Mouse (Mus musculus) kidney, postnatal 0 days (tissue): ENCODE data around the gene Crybb1. TPM values are rescaled to one million over a fixed set of nuclear protein-coding genes. Genes with fewer than 3 reads are reported as not detected.
A peak's percentile ranks its signal among the peaks of the same experiment; 100 is the strongest.

Source experiments
- ATAC-seq: fragments of 200-750 bp; cut with Nextera tagmentation; replicated peaks from 2 replicates; pipeline ENCODE4 v1.8.0; 2017; ENCODE audit warnings: low read depth, moderate number of reproducible peaks, moderate TSS enrichment, moderate library complexity; ENCODE audit not compliant: low FRiP score
- DNase-seq: peaks from one replicate; pipeline ENCODE4 v3.0.0-alpha.2; 2016; ENCODE audit warnings: low spot score
- H3K27ac ChIP-seq: fragments of 300-500 bp; sonication (generic); 2 replicates; pipeline ENCODE4 v1.5.1; 2014; ENCODE audit warnings: mild to moderate bottlenecking
- H3K27me3 ChIP-seq: fragments of 300-500 bp; sonication (generic); 2 replicates; pipeline ENCODE4 v1.6.1; 2014; ENCODE audit warnings: low read length, mixed read lengths; ENCODE audit not compliant: insufficient read depth
- H3K36me3 ChIP-seq: fragments of 300-500 bp; sonication (generic); 2 replicates; pipeline ENCODE4 v1.6.1; 2014; ENCODE audit warnings: low read length, mixed read lengths; ENCODE audit not compliant: insufficient read depth
- H3K4me1 ChIP-seq: fragments of 300-500 bp; sonication (generic); replicated peaks from 2 replicates; pipeline ENCODE4 v1.6.1; 2014; ENCODE audit warnings: antibody characterized with exemption, low read length, mixed read lengths; ENCODE audit not compliant: insufficient read depth
- H3K4me2 ChIP-seq: fragments of 300-500 bp; sonication (generic); 2 replicates; pipeline ENCODE4 v1.6.1; 2014; ENCODE audit warnings: mild to moderate bottlenecking, low read length, moderate library complexity, mixed read lengths
- H3K4me3 ChIP-seq: fragments of 300-500 bp; sonication (generic); replicated peaks from 2 replicates; pipeline ENCODE4 v1.5.1; 2014; ENCODE audit warnings: low read depth, low read length
- H3K9ac ChIP-seq: fragments of 300-500 bp; sonication (generic); 2 replicates; pipeline ENCODE4 v1.6.1; 2014; ENCODE audit warnings: low read depth, low read length
- H3K9me3 ChIP-seq: fragments of 300-500 bp; sonication (generic); replicated peaks from 2 replicates; pipeline ENCODE4 v1.6.1; 2016; ENCODE audit warnings: low read length, inconsistent platforms, mixed read lengths
- CTCF ChIP-seq: IDR thresholded peaks from 2 replicates; pipeline ENCODE4 v1.5.1; 2016; ENCODE audit warnings: antibody characterized with exemption, low read depth, mild to moderate bottlenecking, moderate library complexity
- WGBS: fragments of 180-500 bp; shearing (Covaris S2); extraction: QIAGEN DNeasy Blood & Tissue Kit; methylation state at CpG from one replicate; pipeline ENCODE4 v1.1.7; 2014; 5-methylcytosine and 5-hydroxymethylcytosine counted together
- polyA plus RNA-seq: library from polyadenylated mRNA; unstranded; fragments of >200 nt; fragmentation: Nextera tagmentation; extraction: Ambion mirVana; gene quantifications from 2 replicates; pipeline ENCODE4 v1.2.1, GENCODE M21; 2015

Gene Crybb1
- polyA plus RNA-seq, 1 experiment from 2014 or later, result 3.4 TPM

DNA sequence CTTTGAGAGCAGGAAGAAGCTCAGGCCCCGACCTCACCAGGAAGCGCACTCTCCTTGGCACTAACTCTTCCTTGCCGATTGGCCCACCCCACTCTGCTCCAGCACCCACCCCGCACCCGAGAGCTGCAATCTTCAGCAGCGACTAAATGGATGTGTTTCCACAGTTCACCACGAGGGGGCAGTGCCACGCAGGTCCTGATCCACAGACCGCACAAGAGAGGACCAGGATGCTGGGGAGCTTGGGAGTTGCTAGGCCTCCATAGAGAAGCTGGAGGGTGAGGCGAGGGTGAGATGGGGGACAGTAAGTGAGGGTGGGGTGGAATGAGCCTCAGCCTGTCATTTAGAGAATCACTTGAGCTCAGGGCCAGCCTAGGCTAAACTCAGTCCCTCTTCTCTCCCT, 14.9 kb upstream of the Crybb1 start:
- H3K36me3 ChIP-seq, result no peaks in the 10 kb centered on the region
- H3K27me3 ChIP-seq, result no peaks in the 10 kb centered on the region
- WGBS, result 1% methylated on average over 10 of the region's 10 CpGs
- no peak overlapping the region for H3K27ac ChIP-seq
- H3K9me3 ChIP-seq, result no peaks in the 10 kb centered on the region
- DNase-seq (peak; percentile 91), ATAC-seq (peak; percentile 41; the same call in 1 of the 2 replicates)
- H3K4me3 ChIP-seq, result no peak overlapping the region
- H3K4me2 ChIP-seq, result peak overlapping the region; percentile 30; the same call in 1 of the 2 replicates
- no peaks in the 10 kb centered on the region for H3K4me1 ChIP-seq
- H3K9ac ChIP-seq, result no peak overlapping the region
- peak; percentile 98 for TF ChIP-seq CTCF

- H3K9me3 ChIP-seq, result no peaks in the 10 kb centered on the region
- 63% methylated on average over 2 of the region's 2 CpGs for WGBS
- no peaks in the 10 kb centered on the region for H3K36me3 ChIP-seq
- H3K9ac ChIP-seq, result no peak overlapping the region
- H3K4me3 ChIP-seq, result no peak overlapping the region
- DNase-seq, result no peak
- no peak overlapping the region for H3K27ac ChIP-seq
- H3K4me1 ChIP-seq, result no peaks in the 10 kb centered on the region
- H3K27me3 ChIP-seq, result no peaks in the 10 kb centered on the region
- H3K4me2 ChIP-seq, result no peak overlapping the region
- no peak for TF ChIP-seq CTCF
- ATAC-seq, result no peak
Measured at GRCm38 (mm10) chr5:112241849-112242248, 13.8 kb upstream of the Crybb1 start.

DNA sequence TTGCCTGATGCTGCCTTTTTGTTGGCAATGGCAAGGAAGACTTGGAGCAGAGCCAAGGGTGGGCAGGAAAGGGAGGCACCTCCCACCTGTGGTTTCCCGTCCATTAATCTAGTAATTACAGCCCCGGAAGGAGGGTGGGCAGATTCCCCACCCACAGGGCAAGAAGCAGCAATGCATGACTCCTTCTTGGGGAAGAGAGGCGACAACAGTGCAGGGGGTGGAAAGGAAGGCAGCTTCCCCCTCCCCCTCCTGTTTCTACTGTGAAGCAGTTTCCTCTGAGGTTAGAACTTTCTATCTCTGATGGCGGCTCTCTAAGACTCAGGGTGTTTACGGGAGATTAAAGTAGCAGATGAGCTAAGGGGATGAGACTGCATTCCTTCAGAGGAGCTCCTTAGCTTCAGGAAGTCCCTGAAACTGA, 13.2 kb upstream of the Crybb1 start:
- Histone ChIP-seq H3K27me3 (no peaks in the 10 kb centered on the region), H3K9ac (no peak overlapping the region), H3K4me2 (no peak overlapping the region), H3K4me3 (no peak overlapping the region), H3K9me3 (no peaks in the 10 kb centered on the region), H3K36me3 (no peaks in the 10 kb centered on the region), H3K4me1 (no peaks in the 10 kb centered on the region), H3K27ac (no peak overlapping the region)
- peak; percentile 71 for DNase-seq
- 0 out of 2 replicates have a peak, but pooled peaks have one; percentile 18 for ATAC-seq
- WGBS, result 27% methylated on average over 5 of the region's 5 CpGs
- no peak for TF ChIP-seq CTCF

- Histone ChIP-seq H3K27me3 (no peaks in the 10 kb centered on the region), H3K9ac (no peak overlapping the region), H3K9me3 (no peaks in the 10 kb centered on the region), H3K4me2 (no peak overlapping the region), H3K4me1 (no peaks in the 10 kb centered on the region), H3K27ac (no peak overlapping the region), H3K4me3 (no peak overlapping the region), H3K36me3 (no peaks in the 10 kb centered on the region)
- ATAC-seq (no peak), DNase-seq (no peak)
- WGBS, result 51% methylated on average over 5 of the region's 5 CpGs
- no peak for TF ChIP-seq CTCF
Measured at GRCm38 (mm10) chr5:112243041-112243440, 12.6 kb upstream of the Crybb1 start.

GRCm38 (mm10) chr5:112243539-112244274, 11.9 kb upstream of the Crybb1 start:
- no peak overlapping the region for H3K4me3 ChIP-seq

DNA sequence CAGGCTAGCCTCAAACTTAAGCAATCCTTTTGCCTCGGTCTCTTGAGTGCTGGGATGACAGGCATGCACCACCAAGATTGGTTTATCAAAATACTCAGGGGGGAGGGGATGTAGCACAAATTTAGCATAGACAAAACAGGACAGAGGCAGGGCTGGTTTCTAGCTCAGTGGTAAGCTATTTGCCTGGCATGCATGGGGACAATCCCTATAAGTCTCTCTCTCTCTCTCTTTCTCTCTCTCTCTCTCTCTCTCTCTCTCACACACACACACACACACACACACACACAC, 11.4 kb upstream of the Crybb1 start:
- no peak for TF ChIP-seq CTCF
- WGBS, result 74% methylated on average over 1 of the region's 1 CpGs
- DNase-seq (no peak), ATAC-seq (no peak)
- H3K4me1 ChIP-seq, result no peaks in the 10 kb centered on the region
- no peak overlapping the region for H3K27ac ChIP-seq
- H3K9me3 ChIP-seq, result no peaks in the 10 kb centered on the region
- no peak overlapping the region for H3K4me2 ChIP-seq
- no peaks in the 10 kb centered on the region for H3K36me3 ChIP-seq
- no peak overlapping the region for H3K9ac ChIP-seq
- H3K4me3 ChIP-seq, result no peak overlapping the region
- H3K27me3 ChIP-seq, result no peaks in the 10 kb centered on the region

More at GRCm38 (mm10) chr5:112243539-112244274, 11.9 kb upstream of the Crybb1 start:
- Histone ChIP-seq H3K4me2 (no peak overlapping the region), H3K27ac (no peak overlapping the region), H3K36me3 (no peaks in the 10 kb centered on the region), H3K27me3 (no peaks in the 10 kb centered on the region), H3K9ac (no peak overlapping the region), H3K4me1 (no peaks in the 10 kb centered on the region), H3K9me3 (no peaks in the 10 kb centered on the region)
- DNase-seq, result peak; percentile 57
- no peak for ATAC-seq
- TF ChIP-seq CTCF, result no peak
- 50% methylated on average over 10 of the region's 10 CpGs for WGBS
